Mouse (Mus musculus): ENCODE data around the gene Hopx.
A peak's percentile ranks its signal among the peaks of the same experiment; 100 is the strongest.

The Hopx gene

DNA sequence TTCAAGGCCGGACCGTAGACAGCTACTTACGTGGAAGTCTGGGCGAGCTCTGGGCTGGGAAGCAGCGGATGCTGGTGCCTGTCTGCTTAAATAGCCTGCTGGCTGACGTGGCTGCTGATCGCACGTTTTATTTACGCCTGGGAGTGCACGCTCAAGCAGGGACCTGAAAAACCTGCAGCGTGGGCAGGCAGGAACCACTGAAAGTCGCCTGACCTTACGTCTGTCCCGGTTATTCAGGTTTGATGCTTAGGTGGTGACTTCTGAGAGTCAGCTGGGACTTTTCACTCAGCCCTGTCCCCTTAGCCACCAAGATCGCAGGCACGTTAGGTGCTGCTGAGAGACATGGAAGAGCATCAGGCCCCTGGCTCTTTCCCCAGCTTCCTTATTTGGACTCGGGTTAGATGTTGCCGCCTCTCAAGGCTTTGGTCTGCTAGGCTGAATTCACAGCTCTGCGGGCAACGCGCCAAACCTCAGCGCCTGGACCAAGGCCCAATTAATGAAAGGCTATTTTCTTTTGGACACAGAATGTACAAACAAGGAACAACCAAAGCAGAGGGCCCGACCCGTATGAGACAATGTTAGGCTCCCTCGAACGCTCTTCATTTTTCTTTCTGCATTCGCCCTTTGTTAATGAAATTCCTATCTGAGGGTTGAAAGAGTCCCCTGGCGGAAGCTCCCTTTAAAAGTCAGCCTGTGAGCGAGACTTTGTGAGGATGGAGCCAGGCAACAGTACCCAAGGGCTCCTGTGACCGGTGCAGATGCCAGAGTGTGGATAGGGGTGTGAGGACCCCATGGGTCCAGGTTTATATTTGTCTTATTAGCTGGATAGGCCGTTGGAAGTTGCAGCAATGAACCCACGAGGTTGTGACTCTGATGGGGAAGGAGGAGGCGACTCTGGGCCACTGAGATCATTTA is at the start of gene Hopx:
Gene Hopx (minus strand): TSS at position 305 of the 915 bp plus-strand sequence.
- peak; percentile 16 for DNase-seq

DNA sequence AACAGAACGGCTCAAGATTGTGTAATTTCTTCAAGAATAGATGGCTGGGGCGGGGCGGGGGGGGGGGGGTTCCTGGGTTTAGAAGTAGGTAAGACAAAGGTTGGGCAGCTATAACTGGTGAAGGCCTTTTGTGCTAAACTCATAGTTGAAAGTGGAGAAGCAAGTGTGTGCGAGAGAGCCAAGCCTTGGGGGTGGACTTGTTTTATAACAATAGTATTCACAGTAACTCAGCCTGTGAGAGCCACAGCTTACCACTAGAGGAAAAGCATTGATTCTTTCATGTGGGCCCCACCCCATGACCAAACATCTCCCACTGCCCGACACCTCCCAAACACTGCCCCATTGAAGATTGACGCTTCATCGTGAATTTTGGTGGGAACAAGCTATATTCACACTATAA is 48.7 kb upstream of the Hopx start:
- DNase-seq, result no peak

DNA sequence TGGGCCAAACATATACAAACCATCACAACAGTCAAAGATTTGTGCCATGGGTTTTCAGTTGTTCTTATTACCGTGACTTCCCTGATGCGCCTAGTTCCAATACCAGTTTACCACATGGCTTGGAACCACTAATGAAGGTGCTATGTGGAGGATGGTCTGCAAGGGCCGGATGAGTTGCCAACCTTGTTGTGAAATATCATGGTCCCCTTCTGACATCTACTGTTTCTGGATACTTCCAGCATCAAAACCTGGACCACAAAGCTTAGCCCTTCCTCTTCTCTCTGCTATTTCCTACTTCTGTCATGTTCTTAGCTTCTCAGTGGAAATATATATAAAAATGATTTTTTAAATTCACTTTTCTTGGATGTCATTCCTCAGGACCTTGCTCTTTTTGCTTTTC is 47.6 kb upstream of the Hopx start:
- no peak for DNase-seq

GRCm38 (mm10) chr5:77157777-77158540 is 43.0 kb upstream of the Hopx start:
- DNase-seq, result no peak

- DNase-seq, result no peak
Observed at GRCm38 (mm10) chr5:77156938-77157337, 42.0 kb upstream of the Hopx start.

GRCm38 (mm10) chr5:77155526-77155925 is 40.6 kb upstream of the Hopx start:
- no peak for DNase-seq

- no peak for DNase-seq
Observed at GRCm38 (mm10) chr5:77154812-77155211, 39.9 kb upstream of the Hopx start.

DNA sequence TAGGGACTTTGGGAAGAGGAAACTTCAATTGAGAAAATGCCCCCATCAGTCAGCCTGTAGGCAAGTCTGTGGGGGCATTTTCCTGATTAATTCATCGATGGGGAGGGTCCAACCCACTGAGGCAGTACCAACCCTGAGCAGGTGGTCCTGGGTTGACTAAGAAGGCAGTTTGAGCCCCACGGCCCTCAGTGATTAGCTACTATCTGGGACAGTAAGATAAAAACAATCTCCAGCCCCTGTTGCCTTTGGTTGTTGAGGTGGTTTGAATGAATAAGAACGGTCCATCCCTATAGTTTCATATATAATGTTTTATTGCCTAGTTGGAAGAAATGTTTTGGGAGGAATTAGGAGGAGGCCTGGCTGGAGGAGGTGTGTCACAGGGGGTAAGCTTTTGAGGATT is 36.8 kb upstream of the Hopx start:
- DNase-seq, result no peak

GRCm38 (mm10) chr5:77151075-77151474 is 36.2 kb upstream of the Hopx start:
- no peak for DNase-seq

DNA sequence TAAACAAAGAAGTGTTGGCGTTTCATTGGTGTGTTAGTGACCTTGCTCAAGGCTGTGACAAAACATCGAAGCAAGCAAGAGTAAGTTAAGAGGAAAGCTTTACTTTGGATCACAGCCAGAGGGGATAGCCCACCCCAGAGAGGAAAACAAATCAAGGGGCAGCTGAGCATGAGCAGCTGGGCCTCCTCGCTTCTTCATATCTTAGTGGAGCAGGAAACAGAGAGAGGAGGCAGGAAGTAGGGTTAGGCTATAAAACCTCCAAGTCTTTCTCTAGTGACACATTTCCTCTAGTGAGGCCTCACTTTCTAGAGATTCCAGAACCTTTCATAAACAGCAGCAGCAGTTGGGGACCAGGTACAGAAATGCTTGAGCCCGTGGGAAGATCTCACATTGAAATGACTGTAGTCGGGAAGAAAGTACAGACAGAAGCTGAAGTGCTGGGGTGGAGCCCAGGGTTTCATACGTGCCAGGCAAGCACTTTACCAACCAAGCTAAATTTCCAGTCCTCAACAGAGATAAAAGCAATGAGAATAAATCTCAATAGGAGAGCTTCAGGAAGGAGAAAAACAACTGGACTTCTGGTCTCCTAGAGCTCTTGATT is 33.2 kb upstream of the Hopx start:
- no peak for DNase-seq

GRCm38 (mm10) chr5:77146459-77147170 is 31.7 kb upstream of the Hopx start:
- DNase-seq, result no peak

- no peak for DNase-seq
Observed at GRCm38 (mm10) chr5:77144647-77145046, 29.7 kb upstream of the Hopx start.

GRCm38 (mm10) chr5:77143076-77143475 is 28.2 kb upstream of the Hopx start:
- no peak for DNase-seq

GRCm38 (mm10) chr5:77141336-77141735 is 26.4 kb upstream of the Hopx start:
- no peak for DNase-seq

DNA sequence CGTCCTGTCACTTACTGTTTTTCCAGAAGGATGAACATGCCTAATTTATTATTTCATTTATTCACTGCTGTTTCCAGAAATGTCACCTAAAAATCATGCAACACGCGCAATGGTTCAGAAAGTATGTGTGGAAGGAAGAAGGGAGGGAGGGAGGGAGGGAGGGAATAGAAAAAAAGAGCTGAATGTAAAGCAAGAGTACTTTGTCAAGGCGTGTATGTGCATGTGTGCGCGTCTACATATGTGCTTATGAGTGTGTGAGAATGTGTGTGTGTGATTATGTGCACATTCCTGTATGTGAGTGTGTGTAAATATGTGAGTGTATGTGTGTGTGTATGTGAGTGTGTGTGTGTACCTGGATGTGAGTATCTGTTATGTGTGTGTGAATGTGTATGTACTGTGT is 25.9 kb upstream of the Hopx start:
- no peak for DNase-seq

- no peak for DNase-seq
Observed at GRCm38 (mm10) chr5:77140108-77140507, 25.2 kb upstream of the Hopx start.

DNA sequence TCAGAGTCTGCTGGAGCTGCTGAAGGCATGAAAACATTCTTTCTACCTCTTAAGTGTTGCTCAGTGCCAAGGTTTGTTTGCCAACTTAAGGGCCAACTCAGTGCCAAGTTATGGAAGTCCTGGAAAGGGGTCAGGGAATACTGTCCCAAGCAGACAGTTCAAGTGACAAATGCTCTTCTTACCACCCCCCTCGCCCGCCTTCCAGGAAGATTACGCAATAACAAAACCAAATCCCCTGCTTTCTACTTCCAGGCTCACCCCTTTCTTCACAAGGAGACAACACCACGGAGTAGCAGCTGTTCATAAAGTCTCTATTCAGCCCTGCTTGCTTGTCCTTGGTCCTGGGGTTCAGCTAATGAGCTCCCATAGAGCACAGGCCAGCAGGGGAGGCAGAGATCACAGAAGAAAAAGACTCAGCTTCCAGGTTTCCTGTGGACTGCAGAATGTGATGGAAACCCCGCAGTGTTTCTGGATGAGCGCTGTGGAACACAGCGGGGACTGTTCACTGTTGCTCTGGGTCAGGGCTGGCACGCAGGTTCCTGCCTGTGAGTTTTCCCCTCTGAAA is 22.9 kb upstream of the Hopx start:
- peak; percentile 3 for DNase-seq

DNA sequence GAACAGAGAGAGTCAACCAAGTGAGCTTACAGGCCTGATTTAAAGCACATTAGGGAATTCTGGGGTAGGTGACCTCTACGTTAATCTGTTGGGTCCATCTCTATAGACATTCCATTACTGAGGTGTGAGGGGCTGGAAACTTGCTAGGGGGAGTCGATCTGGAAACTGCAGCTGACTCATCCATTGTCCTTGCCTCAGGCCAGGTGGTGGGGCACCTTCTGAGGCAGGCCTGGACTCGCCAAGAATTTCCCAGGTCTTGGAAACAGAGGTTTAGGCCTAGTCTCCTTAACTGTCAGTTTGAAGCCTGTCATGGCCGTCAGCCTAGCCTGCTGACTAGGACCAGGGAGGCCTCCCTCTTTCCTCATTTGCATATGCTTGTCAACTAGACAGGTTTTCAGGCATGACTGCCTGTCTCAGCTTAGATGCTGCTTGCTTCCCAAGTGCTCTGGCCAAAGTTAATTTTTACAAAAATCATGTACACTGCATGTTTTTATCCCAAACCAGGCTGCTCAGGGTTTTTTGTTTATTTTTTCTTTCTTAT is 21.8 kb upstream of the Hopx start:
- no peak for DNase-seq

- DNase-seq, result no peak
Observed at GRCm38 (mm10) chr5:77134961-77135360, 20.0 kb upstream of the Hopx start.

- no peak for DNase-seq
Observed at GRCm38 (mm10) chr5:77134465-77134864, 19.5 kb upstream of the Hopx start.

DNA sequence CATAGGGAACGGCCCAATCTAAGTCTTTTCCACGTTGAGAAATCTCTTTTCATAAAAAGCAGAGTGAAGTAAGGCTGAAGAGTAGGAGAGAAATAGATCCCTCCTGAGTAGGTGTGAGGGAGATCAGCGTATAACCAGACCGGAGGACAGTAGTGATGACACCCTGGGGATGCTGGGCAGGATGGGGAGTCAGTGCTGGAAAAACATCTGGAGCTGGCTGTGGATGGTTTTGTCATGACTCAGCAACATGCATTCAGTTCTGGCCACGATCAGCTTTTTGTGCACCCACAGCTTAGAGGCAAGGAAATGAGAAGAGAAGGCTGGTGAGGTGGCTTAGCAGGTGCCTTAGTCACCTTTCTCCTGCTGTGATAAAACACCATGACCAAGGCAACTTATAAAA is 19.0 kb upstream of the Hopx start:
- no peak for DNase-seq

DNA sequence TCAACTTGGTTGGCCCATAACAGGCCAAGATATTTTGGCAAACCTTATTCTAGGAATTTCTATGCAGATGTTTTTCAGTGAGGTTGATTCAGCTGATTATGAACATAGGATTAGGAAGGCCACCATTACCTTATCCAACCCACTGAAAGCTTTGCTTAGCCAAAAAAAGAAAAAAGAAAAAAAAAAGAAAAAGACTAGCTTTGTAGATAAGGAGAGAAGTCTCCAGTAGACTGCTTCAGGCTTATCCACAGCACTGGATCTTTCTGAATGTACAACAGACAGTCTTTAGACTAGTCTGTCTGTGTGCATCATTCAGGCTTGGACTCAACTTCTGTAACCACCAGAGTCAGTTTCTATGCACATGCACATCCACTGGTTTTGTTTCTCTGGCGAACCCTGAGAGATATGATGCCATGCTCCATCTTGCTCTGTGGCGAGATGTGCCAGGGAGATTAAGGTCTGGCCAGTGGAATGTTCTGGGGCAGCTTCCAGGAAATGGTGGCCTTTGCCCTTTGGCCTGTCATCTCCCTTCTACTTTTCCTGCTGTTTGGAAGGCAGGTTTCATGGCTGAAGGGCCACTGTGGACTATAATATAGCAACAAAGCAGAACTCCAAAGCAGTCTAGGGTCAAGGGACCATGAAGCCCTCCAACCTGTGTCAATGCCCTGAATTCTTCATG is 17.7 kb upstream of the Hopx start:
- no peak for DNase-seq
